Mouse (Mus musculus) limb, embryonic 11.5 days (tissue): ENCODE measurements around the gene Med15. TPM values are rescaled to one million over a fixed set of nuclear protein-coding genes. Genes with fewer than 3 reads are reported as not detected.

ENCODE experiments used
- ATAC-seq: fragments of 200-750 bp; cut with Nextera tagmentation; 2 replicates; pipeline ENCODE4 v1.8.0; 2017; ENCODE audit warnings: low read depth; ENCODE audit not compliant: insufficient number of reproducible peaks, low FRiP score, low TSS enrichment
- DNase-seq: peaks from one replicate; pipeline ENCODE4 v3.0.0-alpha.2; 2015; ENCODE audit warnings: low spot score
- H3K27ac ChIP-seq: fragments of 300-500 bp; sonication (generic); replicated peaks from 2 replicates; pipeline ENCODE4 v1.5.1; 2014; ENCODE audit warnings: low read depth, mild to moderate bottlenecking, low read length
- H3K27me3 ChIP-seq: fragments of 300-500 bp; sonication (generic); 2 replicates; pipeline ENCODE4 v1.6.1; 2014; ENCODE audit warnings: mild to moderate bottlenecking, low read length, mixed read lengths; ENCODE audit not compliant: control insufficient read depth, insufficient read depth
- H3K36me3 ChIP-seq: fragments of 300-500 bp; sonication (generic); 2 replicates; pipeline ENCODE4 v1.6.1; 2014; ENCODE audit warnings: mild to moderate bottlenecking, low read length, moderate library complexity, mixed read lengths; ENCODE audit not compliant: control insufficient read depth, insufficient read depth
- H3K4me1 ChIP-seq: fragments of 300-500 bp; sonication (generic); 2 replicates; pipeline ENCODE4 v1.6.1; 2014; ENCODE audit warnings: low read length, mixed read lengths; ENCODE audit not compliant: control insufficient read depth, insufficient read depth
- H3K4me2 ChIP-seq: fragments of 300-500 bp; sonication (generic); 2 replicates; pipeline ENCODE4 v1.6.1; 2014; ENCODE audit warnings: low read depth, mild to moderate bottlenecking, moderate library complexity; ENCODE audit not compliant: severe bottlenecking
- H3K4me3 ChIP-seq: fragments of 300-500 bp; sonication (generic); 2 replicates; pipeline ENCODE4 v1.5.1; 2014; ENCODE audit warnings: low read depth, low read length
- H3K9ac ChIP-seq: fragments of 300-500 bp; sonication (generic); 2 replicates; pipeline ENCODE4 v1.6.1; 2014; ENCODE audit warnings: mild to moderate bottlenecking, low read length
- H3K9me3 ChIP-seq: fragments of 300-500 bp; sonication (generic); 2 replicates; pipeline ENCODE4 v1.6.1; 2016; ENCODE audit warnings: low read length; ENCODE audit not compliant: control insufficient read depth
- WGBS: fragments of 180-500 bp; shearing (Covaris S2); extraction: QIAGEN DNeasy Blood & Tissue Kit; methylation state at CpG from one replicate; pipeline ENCODE4 v1.1.7; 2014; 5-methylcytosine and 5-hydroxymethylcytosine counted together
- polyA plus RNA-seq: library from polyadenylated mRNA; unstranded; fragments of >200 nt; fragmentation: Nextera tagmentation; extraction: Ambion mirVana; gene quantifications from 2 replicates; pipeline ENCODE4 v1.2.1, GENCODE M21; 2014

Med15 gene
- 42.2 and 45.5 TPM in 2 replicates for polyA plus RNA-seq

DNA sequence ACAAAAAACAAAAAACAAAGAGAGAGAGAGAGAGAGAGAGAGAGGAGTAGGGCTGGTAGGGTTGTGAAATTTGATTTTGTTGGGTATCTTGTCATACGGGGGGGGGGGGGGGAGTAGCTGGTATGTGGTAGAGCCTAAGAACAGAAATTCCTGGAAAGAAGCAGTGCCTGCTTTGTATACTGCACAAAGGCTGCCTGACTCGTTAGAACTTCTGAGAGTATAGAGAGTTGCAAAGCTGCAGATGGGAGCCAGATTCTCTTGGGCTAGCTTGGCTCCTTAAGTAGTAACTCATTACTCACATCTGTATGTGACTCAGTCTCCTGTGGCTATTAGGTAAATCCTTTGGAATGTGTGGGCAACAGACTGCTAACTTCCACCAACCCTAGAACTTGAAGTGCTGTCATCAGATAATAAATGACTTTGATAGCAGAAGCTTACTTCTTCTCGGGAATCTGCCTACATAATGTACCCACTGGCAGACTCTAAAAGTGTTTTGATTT, at the start of gene Med15:
Gene Med15, minus strand, starts transcription at position 51 of the 500 bp plus-strand sequence.
- WGBS: 37% methylated on average over 3 of the region's 3 CpGs

DNA sequence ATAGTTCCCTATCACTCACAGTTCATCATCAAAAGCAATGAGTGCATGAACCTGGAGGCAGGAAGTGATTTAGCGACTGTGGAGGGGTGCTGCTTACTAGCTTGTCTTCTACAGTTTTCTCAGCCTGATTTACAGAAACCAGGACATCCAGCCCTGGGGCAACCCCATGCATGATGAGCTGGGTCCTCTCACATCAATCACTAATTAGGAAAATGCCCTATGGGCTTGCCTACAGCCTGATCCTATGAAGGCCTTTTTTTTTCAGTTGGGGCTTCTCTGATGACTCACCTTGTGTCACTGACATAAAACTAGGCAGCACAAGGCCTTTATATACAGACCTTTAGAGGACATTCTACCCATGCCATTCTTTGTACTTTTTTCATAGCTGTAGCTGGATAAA, 47.0 kb upstream of the Med15 start:
- no peaks in the 10 kb centered on the region for H3K27me3 ChIP-seq
- no peak for ATAC-seq
- no peak overlapping the region for H3K27ac ChIP-seq
- H3K4me2 ChIP-seq: no peak overlapping the region
- no peak overlapping the region for H3K9ac ChIP-seq
- H3K4me1 ChIP-seq: no peaks in the 10 kb centered on the region
- H3K36me3 ChIP-seq: peaks cover 21% of the 10 kb centered on the region
- no peak for DNase-seq
- no peak overlapping the region for H3K4me3 ChIP-seq
- no peaks in the 10 kb centered on the region for H3K9me3 ChIP-seq
- 76% methylated on average over 1 of the region's 1 CpGs for WGBS

More for the DNA sequence above, at the start of gene Med15:
- no peak for DNase-seq
- Histone ChIP-seq H3K9me3 (no peaks in the 10 kb centered on the region), H3K4me1 (no peaks in the 10 kb centered on the region), H3K4me3 (no peak within 1 kb of the TSS), H3K4me2 (no peak within 1 kb of the TSS), H3K27ac (no peak within 1 kb of the TSS), H3K27me3 (0 out of 2 replicates have a peak, but pooled peaks cover 3% of the 10 kb centered on the region), H3K9ac (no peak within 1 kb of the TSS), H3K36me3 (no peaks in the 10 kb centered on the region)
- no peak for ATAC-seq

DNA sequence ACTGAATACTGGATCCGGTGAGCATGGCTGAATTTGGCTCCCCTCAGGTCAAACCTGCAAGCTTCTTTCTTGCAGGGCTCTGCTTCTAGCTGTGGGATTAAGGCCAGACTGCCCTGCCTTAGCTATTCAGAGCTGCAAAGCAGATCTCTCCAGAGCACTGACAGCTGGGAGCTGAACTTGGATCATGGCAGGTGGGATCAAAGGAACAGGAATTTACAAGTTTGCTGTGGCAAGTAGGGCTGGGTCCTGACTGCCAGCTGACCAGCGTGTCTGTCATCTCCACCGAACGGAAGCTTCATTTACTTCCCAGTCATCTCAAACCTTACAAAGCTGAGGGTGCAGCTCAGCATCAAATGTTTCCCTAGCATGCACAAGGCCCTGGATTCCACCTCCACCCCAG, 45.5 kb upstream of the Med15 start:
- DNase-seq (no peak), ATAC-seq (no peak)
- H3K4me1 ChIP-seq: no peaks in the 10 kb centered on the region
- H3K4me3 ChIP-seq: no peak overlapping the region
- no peaks in the 10 kb centered on the region for H3K9me3 ChIP-seq
- H3K27me3 ChIP-seq: no peaks in the 10 kb centered on the region
- no peak overlapping the region for H3K9ac ChIP-seq
- H3K4me2 ChIP-seq: no peak overlapping the region
- peaks cover 17% of the 10 kb centered on the region for H3K36me3 ChIP-seq
- WGBS: 69% methylated on average over 4 of the region's 4 CpGs
- H3K27ac ChIP-seq: no peak overlapping the region

DNA sequence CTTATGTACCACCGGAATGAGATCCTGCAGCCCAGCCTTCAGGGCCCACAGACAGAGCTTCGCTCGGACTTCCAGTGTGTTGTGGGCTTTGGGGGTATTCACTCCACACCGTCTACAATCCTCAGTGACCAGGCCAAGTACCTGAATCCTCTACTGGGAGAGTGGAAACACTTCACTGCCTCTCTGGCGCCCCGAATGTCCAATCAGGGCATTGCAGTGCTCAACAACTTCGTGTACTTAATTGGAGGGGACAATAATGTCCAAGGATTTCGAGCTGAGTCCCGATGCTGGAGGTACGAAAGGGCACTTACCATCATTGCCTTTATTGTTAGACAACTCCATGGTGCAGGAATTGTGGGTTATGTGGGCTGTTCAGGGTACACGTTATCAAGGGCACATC, 44.1 kb upstream of the Med15 start:
- no peak overlapping the region for H3K4me2 ChIP-seq
- WGBS: 69% methylated on average over 11 of the region's 11 CpGs
- H3K9me3 ChIP-seq: no peaks in the 10 kb centered on the region
- peaks cover 17% of the 10 kb centered on the region for H3K36me3 ChIP-seq
- H3K4me1 ChIP-seq: no peaks in the 10 kb centered on the region
- DNase-seq (peak; percentile 63), ATAC-seq (no peak)
- no peak overlapping the region for H3K27ac ChIP-seq
- no peak overlapping the region for H3K4me3 ChIP-seq
- no peak overlapping the region for H3K9ac ChIP-seq
- H3K27me3 ChIP-seq: no peaks in the 10 kb centered on the region

DNA sequence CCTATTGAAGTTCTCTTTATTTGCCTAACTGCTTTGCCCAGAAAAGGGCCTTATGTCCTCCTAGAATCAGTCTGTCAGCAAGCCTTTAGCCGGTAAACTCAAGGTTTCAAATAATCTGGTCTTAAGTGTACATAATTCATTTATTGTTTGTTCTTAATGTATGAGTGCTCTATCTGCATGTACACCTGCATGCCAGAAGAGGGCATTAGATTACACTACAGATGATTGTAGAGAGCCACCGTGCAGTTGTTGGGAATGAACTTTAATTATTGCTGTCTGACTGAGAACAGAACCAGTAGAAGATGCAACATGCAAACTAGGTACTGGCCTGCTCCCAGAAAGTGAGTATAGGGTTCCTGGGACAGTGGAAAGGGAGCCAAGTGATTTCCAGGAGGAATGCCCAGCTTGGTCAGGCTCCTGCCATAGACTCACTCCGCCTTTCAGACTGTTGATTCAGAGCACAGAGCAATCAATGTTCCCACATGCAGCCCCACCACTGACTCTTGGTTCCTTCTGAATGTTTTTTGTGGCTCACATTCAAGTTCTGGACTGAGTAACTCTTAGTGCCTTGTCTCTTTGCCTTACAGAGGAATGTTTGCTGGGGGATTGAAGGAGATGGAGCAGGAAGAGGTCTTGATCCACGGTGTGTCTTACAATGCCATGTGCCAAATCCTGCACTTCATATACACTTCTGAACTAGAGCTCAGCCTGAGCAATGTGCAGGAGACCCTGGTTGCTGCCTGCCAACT, 38.6 kb upstream of the Med15 start:
- ATAC-seq (no peak), DNase-seq (no peak)
- Histone ChIP-seq H3K4me2 (no peak overlapping the region), H3K4me1 (no peaks in the 10 kb centered on the region), H3K27me3 (no peaks in the 10 kb centered on the region), H3K9ac (no peak overlapping the region), H3K36me3 (peaks cover 11% of the 10 kb centered on the region; the same call in 1 of the 2 replicates), H3K27ac (no peak overlapping the region), H3K9me3 (no peaks in the 10 kb centered on the region), H3K4me3 (no peak overlapping the region)
- 84% methylated on average over 4 of the region's 4 CpGs for WGBS

DNA sequence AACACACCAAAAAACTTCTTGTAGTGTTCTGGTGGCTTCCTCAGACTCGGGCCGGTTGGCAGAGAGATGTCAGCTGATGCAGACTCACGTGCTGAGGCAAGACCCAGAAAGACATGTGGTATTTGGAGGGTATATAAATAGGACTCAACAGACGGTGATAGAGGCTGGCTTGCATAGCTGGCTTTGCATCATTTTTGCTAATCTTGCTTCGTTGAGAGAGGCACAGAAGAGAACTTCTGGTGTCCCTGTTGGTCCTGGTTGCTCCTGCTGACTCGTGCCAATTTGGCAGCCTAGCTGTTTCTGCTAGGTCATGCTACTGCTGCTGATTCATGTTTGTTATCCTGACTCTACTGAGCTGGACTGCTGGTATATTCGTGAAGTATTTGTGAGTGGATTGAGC, 36.1 kb upstream of the Med15 start:
- Histone ChIP-seq H3K27me3 (no peaks in the 10 kb centered on the region), H3K9me3 (no peaks in the 10 kb centered on the region), H3K27ac (no peak overlapping the region), H3K9ac (no peak overlapping the region), H3K36me3 (peaks cover 19% of the 10 kb centered on the region), H3K4me3 (no peak overlapping the region), H3K4me2 (no peak overlapping the region), H3K4me1 (no peaks in the 10 kb centered on the region)
- WGBS: 87% methylated on average over 7 of the region's 7 CpGs
- DNase-seq: no peak
- no peak for ATAC-seq

DNA sequence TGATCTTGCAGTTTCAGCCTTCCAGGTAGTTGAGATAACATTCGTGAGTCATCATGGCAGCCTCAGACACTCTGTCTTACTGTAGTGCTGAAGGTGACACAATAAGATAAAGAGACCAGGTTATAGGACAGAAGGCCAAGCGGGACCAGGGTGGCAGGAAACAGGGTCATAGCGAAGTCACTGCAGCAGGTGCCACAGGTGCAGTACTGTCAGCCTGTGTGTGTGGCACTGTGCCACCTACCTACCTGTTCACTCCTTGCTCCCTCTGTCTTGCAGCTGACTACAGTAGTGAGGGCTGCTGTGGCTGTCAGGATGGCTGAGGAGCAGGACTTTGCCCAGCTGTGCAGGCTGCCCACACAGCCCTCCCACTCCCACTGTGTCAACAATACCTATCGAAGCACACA, 31.4 kb upstream of the Med15 start:
- 92% methylated on average over 4 of the region's 4 CpGs for WGBS
- no peak for ATAC-seq
- peaks cover 15% of the 10 kb centered on the region for H3K36me3 ChIP-seq

DNA sequence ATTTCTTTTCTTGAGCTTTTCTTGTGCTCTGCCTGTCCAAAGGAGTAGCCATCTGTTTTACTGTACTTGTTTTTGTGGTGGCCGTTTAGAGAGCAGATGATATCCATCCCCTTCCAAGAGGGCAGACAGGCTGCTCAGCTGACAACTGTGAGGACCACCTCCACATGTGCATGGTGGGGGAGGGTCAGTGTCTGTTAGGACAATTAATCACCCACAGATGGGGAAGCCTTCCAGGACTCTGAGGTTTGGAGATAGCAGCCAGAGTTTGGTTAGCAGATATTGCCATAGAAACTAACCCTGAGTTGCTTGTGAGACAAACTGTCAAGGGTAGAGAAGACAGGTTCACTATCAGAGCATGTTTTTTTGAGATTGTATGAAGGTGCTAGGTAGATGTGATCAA, 28.4 kb upstream of the Med15 start:
- DNase-seq (no peak), ATAC-seq (no peak)
- Histone ChIP-seq H3K4me2 (peak overlapping the region; percentile 93; the same call in 1 of the 2 replicates), H3K9ac (no peak overlapping the region), H3K4me3 (no peak overlapping the region), H3K27me3 (no peaks in the 10 kb centered on the region), H3K4me1 (peaks cover 12% of the 10 kb centered on the region), H3K9me3 (no peaks in the 10 kb centered on the region), H3K27ac (no peak overlapping the region), H3K36me3 (peaks cover 7% of the 10 kb centered on the region)
- 47% methylated on average over 1 of the region's 1 CpGs for WGBS

More for the DNA sequence above, 31.4 kb upstream of the Med15 start:
- no peak for DNase-seq
- H3K4me1 ChIP-seq: peaks cover 12% of the 10 kb centered on the region
- no peak overlapping the region for H3K4me2 ChIP-seq
- no peaks in the 10 kb centered on the region for H3K9me3 ChIP-seq
- no peaks in the 10 kb centered on the region for H3K27me3 ChIP-seq
- no peak overlapping the region for H3K4me3 ChIP-seq
- H3K27ac ChIP-seq: no peak overlapping the region
- no peak overlapping the region for H3K9ac ChIP-seq
